In the genomic region with DNA sequence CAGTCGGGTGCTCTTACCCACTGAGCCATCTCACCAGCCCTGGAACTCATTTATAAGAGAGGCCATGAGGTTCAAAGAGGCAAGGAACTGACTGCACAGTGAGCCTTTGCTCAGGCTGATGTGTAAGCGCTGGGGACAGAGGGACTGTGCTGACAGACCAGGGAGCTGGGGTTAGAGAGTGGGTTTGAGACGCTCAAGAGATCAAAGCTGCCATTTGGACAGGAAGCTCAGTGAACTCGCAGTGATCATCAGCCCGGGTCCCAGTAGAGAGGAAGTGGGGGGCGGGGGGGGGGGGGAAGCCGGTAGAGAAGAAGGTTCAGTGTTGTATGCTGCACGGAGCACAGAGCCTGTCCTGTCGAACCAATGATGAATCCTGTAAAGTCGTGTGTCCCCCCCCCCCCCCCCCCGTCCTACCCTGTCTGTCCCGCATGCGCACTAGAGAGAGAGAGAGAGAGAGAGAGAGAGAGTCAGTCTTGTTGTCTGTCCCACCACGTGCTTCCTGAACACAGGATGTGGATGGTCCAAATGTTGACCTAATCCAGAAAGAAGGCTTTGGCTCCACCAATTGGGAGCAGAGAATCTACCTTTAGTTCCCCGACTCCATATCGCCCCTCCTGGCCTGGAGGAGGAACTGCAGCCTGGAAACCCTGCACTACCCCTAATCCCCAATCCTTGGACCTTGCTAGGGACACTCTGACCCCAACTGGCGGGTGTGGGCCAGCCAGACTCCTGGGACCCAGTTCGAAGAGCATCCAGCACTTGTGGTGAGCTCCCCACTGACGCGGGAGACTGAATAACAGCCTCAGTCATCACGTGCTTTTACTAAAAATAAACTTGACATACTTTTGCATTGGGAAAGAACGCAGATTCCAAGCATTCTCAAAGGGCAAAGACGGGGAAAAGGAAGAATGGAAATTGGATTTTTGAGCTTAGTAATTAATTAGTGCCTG, we compare ENCODE assay signal across 9 mouse cellular contexts. TPM values are rescaled to one million over a fixed set of nuclear protein-coding genes. Genes with fewer than 3 reads are reported as not detected.
DNase-seq lines count a peak whose midpoint lies in the region; ATAC-seq and TF ChIP-seq lines count a peak whose summit lies in the region.
"Had no signal": no experiment of that assay in that cellular context is flagged by ENCODE, and none has a peak within 500 bp of the region (broad histone marks: within the 10 kb centered on the region; RNA-seq: fewer than 3 reads in every experiment).

No protein-coding gene starts in this region.

- no peak for TF ChIP-seq POLR2A in bone marrow, adult 2 months (IDR thresholded peaks at IDR 0.05; ENCODE audit: borderline replicate concordance, control insufficient read depth, low read depth, low read length)

- H3K4me1 ChIP-seq in hindbrain, postnatal 0 days (ENCODE audit: insufficient read depth, low read length): no peaks in the 10 kb centered on the region
- H3K4me1 ChIP-seq in hindbrain, embryonic 11.5 days (replicated peaks; ENCODE audit: control insufficient read depth, insufficient read depth, low read length): no peaks in the 10 kb centered on the region
- peaks cover 13% of the 10 kb centered on the region for H3K4me1 ChIP-seq in bone marrow, adult 2 months (ENCODE audit: control insufficient read depth, insufficient read depth, low read length)
- H3K4me1 ChIP-seq in hindbrain, embryonic 12.5 days: peaks cover 4% of the 10 kb centered on the region; the same call in 1 of the 2 replicates

- no peak overlapping the region for H3K27ac ChIP-seq in hindbrain, postnatal 0 days
- no peak overlapping the region for H3K27ac ChIP-seq in hindbrain, embryonic 11.5 days (ENCODE audit: low read depth, low read length)
- H3K27ac ChIP-seq in bone marrow, adult 2 months (ENCODE audit: control insufficient read depth, insufficient read depth, low read depth, low read length, poor library complexity): peak overlapping the region; percentile 23
- H3K27ac ChIP-seq in hindbrain, embryonic 12.5 days: no peak overlapping the region

- peak; percentile 29 for DNase-seq in hindbrain, postnatal 0 days (ENCODE audit: low spot score)
- DNase-seq in hindbrain, embryonic 11.5 days (ENCODE audit: low spot score): no peak
- peak; percentile 80 for DNase-seq in induced T-regulatory cell, adult 2 months (ENCODE audit: low read depth)
- peak; percentile 69 for DNase-seq in lung, postnatal 25 days (ENCODE audit: low spot score)
- DNase-seq in c-Kit-positive CD71-positive TER-119-positive erythroid progenitor cells, embryonic 14.5 days (ENCODE audit: low spot score): no peak
- DNase-seq in gastrocnemius, adult 8-10 months (ENCODE audit: low spot score in 2 of 2): no peak

- no peak overlapping the region for H3K4me3 ChIP-seq in hindbrain, postnatal 0 days (ENCODE audit: low read length)
- H3K4me3 ChIP-seq in hindbrain, embryonic 11.5 days (ENCODE audit: low read depth, low read length): no peak overlapping the region
- H3K4me3 ChIP-seq in bone marrow, adult 2 months (replicated peaks; ENCODE audit: control insufficient read depth, low read depth, low read length): no peak overlapping the region
- no peak overlapping the region for H3K4me3 ChIP-seq in hindbrain, embryonic 12.5 days

- WGBS in hindbrain, postnatal 0 days: 78% methylated on average over 19 of the region's 23 CpGs
- 78% methylated on average over 18 of the region's 23 CpGs for WGBS in hindbrain, embryonic 11.5 days
- WGBS in bone marrow, adult 2 months: 36% methylated on average over 20 of the region's 23 CpGs
- WGBS in hindbrain, embryonic 12.5 days: 78% methylated on average over 17 of the region's 23 CpGs

- peak; percentile 66 for TF ChIP-seq CTCF in hindbrain, postnatal 0 days (IDR thresholded peaks at IDR 0.05; ENCODE audit: low read depth)
- peak; percentile 71 for TF ChIP-seq CTCF in bone marrow, adult 2 months (IDR thresholded peaks at IDR 0.05; ENCODE audit: control insufficient read depth, insufficient read depth, low read length)

- peak; percentile 57; the same call in 1 of the 2 replicates for ATAC-seq in hindbrain, postnatal 0 days
- no peak for ATAC-seq in hindbrain, embryonic 11.5 days (ENCODE audit: low FRiP score)
- no peak for ATAC-seq in hindbrain, embryonic 12.5 days (ENCODE audit: low FRiP score)

- H3K9ac ChIP-seq in hindbrain, postnatal 0 days (replicated peaks; ENCODE audit: low read length): no peak overlapping the region
- H3K9ac ChIP-seq in hindbrain, embryonic 11.5 days (ENCODE audit: low read depth, low read length): no peak overlapping the region
- no peak overlapping the region for H3K9ac ChIP-seq in hindbrain, embryonic 12.5 days

- no peaks in the 10 kb centered on the region for H3K9me3 ChIP-seq in hindbrain, postnatal 0 days (ENCODE audit: low read length)
- H3K9me3 ChIP-seq in hindbrain, embryonic 11.5 days (ENCODE audit: control insufficient read depth, low read length): no peaks in the 10 kb centered on the region
- H3K9me3 ChIP-seq in hindbrain, embryonic 12.5 days (replicated peaks): no peaks in the 10 kb centered on the region

- no peak overlapping the region for H3K4me2 ChIP-seq in hindbrain, postnatal 0 days (ENCODE audit: low read depth, low read length)
- H3K4me2 ChIP-seq in hindbrain, embryonic 11.5 days (replicated peaks; ENCODE audit: low read depth, low read length): no peak overlapping the region
- no peak overlapping the region for H3K4me2 ChIP-seq in hindbrain, embryonic 12.5 days (replicated peaks)

- H3K27me3 ChIP-seq in hindbrain, postnatal 0 days (ENCODE audit: insufficient read depth, low read length): no peaks in the 10 kb centered on the region
- H3K27me3 ChIP-seq in hindbrain, embryonic 11.5 days (ENCODE audit: control insufficient read depth, insufficient read depth, low read length): no peaks in the 10 kb centered on the region
- no peaks in the 10 kb centered on the region for H3K27me3 ChIP-seq in hindbrain, embryonic 12.5 days

- no peaks in the 10 kb centered on the region for H3K36me3 ChIP-seq in hindbrain, postnatal 0 days (ENCODE audit: insufficient read depth, low read length)
- no peaks in the 10 kb centered on the region for H3K36me3 ChIP-seq in hindbrain, embryonic 11.5 days (ENCODE audit: control insufficient read depth, insufficient read depth, low read length)
- H3K36me3 ChIP-seq in hindbrain, embryonic 12.5 days: no peaks in the 10 kb centered on the region

RNA-seq across cellular contexts. Expression of a gene that starts 23.5 kb away (rescaled TPM):
- 70.0 and 79.9 TPM in 2 replicates for total RNA-seq in hindbrain, postnatal 0 days (2014; rRNA removed)
- polyA plus RNA-seq in hindbrain, postnatal 0 days (2015; fragmentation: Nextera tagmentation; extraction: Ambion mirVana): 41.4 and 42.0 TPM in 2 replicates
- polyA plus RNA-seq in hindbrain, embryonic 11.5 days (2014; fragmentation: Nextera tagmentation; extraction: Ambion mirVana): 27.5 and 34.0 TPM in 2 replicates
- polyA plus RNA-seq in bone marrow, adult 2 months (2011; ENCODE audit: insufficient read depth, insufficient read length, low replicate concordance, missing spikeins): 20.8 and 36.2 TPM in 2 replicates
- polyA plus RNA-seq in hindbrain, embryonic 12.5 days (2016; fragmentation: Nextera tagmentation; extraction: Ambion mirVana): 39.0 and 43.9 TPM in 2 replicates
- 10 to 100 TPM; 11.8 to 13.1 (median 12.5) TPM for total RNA-seq in gastrocnemius, adult 8-10 months (2022)

RNA-seq across cellular contexts. Expression of a gene that starts 24.4 kb away (rescaled TPM):
- 8.1 and 8.7 TPM in 2 replicates for total RNA-seq in hindbrain, postnatal 0 days (2014; rRNA removed)
- polyA plus RNA-seq in hindbrain, postnatal 0 days (2015; fragmentation: Nextera tagmentation; extraction: Ambion mirVana): 5.2 and 5.7 TPM in 2 replicates
- 1.5 and 3.1 TPM in 2 replicates for polyA plus RNA-seq in hindbrain, embryonic 11.5 days (2014; fragmentation: Nextera tagmentation; extraction: Ambion mirVana)
- 13.0 and 19.5 TPM in 2 replicates for polyA plus RNA-seq in bone marrow, adult 2 months (2011; ENCODE audit: insufficient read depth, insufficient read length, low replicate concordance, missing spikeins)
- 4.1 and 4.5 TPM in 2 replicates for polyA plus RNA-seq in hindbrain, embryonic 12.5 days (2016; fragmentation: Nextera tagmentation; extraction: Ambion mirVana)
- 100 to 1,000 TPM in 2 of 4 experiments, 10 to 100 TPM in 2; 75.3 to 167 (median 96.4) TPM for total RNA-seq in gastrocnemius, adult 8-10 months (2022)

RNA-seq across cellular contexts. Expression of a gene that starts 51.9 kb away (rescaled TPM):
- total RNA-seq in hindbrain, postnatal 0 days (2014; rRNA removed): 7.5 and 10.7 TPM in 2 replicates
- polyA plus RNA-seq in hindbrain, postnatal 0 days (2015; fragmentation: Nextera tagmentation; extraction: Ambion mirVana): 7.2 and 9.8 TPM in 2 replicates
- 4.0 and 8.4 TPM in 2 replicates for polyA plus RNA-seq in hindbrain, embryonic 11.5 days (2014; fragmentation: Nextera tagmentation; extraction: Ambion mirVana)
- polyA plus RNA-seq in bone marrow, adult 2 months (2011; ENCODE audit: insufficient read depth, insufficient read length, low replicate concordance, missing spikeins): not detected in 2 replicates
- polyA plus RNA-seq in hindbrain, embryonic 12.5 days (2016; fragmentation: Nextera tagmentation; extraction: Ambion mirVana): 16.9 and 18.8 TPM in 2 replicates
- 10 to 100 TPM in 2 of 4 experiments, 1 to 10 TPM in 2; 5.9 to 14.3 (median 9.0) TPM for total RNA-seq in gastrocnemius, adult 8-10 months (2022)
- polyA plus RNA-seq: liver, embryonic 16.5 days had no signal

Comparison
In these comparisons a context has a peak if more than half of its experiments do, and no peak if none do; other contexts are left out.
1. DNase-seq: peak in hindbrain, postnatal 0 days (single experiment), induced T-regulatory cell, adult 2 months (single experiment) and lung, postnatal 25 days (single experiment); none in hindbrain, embryonic 11.5 days (single experiment), c-Kit-positive CD71-positive TER-119-positive erythroid progenitor cells, embryonic 14.5 days (single experiment) and gastrocnemius, adult 8-10 months (0 of 2).